Mouse (Mus musculus) forebrain, embryonic 11.5 days (tissue): ENCODE measurements around the gene Kcnd2. TPM values are rescaled to one million over a fixed set of nuclear protein-coding genes. Genes with fewer than 3 reads are reported as not detected.

Experiments
- ATAC-seq: fragments of 200-750 bp; cut with Nextera tagmentation; replicated peaks from 2 replicates; pipeline ENCODE4 v1.8.0; 2017; ENCODE audit warnings: moderate TSS enrichment; ENCODE audit not compliant: low FRiP score
- DNase-seq: peaks from one replicate; pipeline ENCODE4 v3.0.0-alpha.2; 2017; ENCODE audit warnings: low spot score
- H3K27ac ChIP-seq: fragments of 300-500 bp; sonication (generic); 2 replicates; pipeline ENCODE4 v1.5.1; 2014; ENCODE audit warnings: low read depth, low read length
- H3K27me3 ChIP-seq: fragments of 300-500 bp; sonication (generic); 2 replicates; pipeline ENCODE4 v1.6.1; 2014; ENCODE audit warnings: mild to moderate bottlenecking, low read length, mixed read lengths; ENCODE audit not compliant: control insufficient read depth, insufficient read depth
- H3K36me3 ChIP-seq: fragments of 300-500 bp; sonication (generic); 2 replicates; pipeline ENCODE4 v1.6.1; 2014; ENCODE audit warnings: mild to moderate bottlenecking, low read length, moderate library complexity, mixed read lengths; ENCODE audit not compliant: control insufficient read depth, insufficient read depth
- H3K4me1 ChIP-seq: fragments of 300-500 bp; sonication (generic); replicated peaks from 2 replicates; pipeline ENCODE4 v1.6.1; 2014; ENCODE audit warnings: low read length, mixed read lengths; ENCODE audit not compliant: control insufficient read depth, insufficient read depth
- H3K4me2 ChIP-seq: fragments of 300-500 bp; sonication (generic); 2 replicates; pipeline ENCODE4 v1.6.1; 2014; ENCODE audit warnings: low read depth, mild to moderate bottlenecking, low read length, moderate library complexity, mixed read lengths; ENCODE audit not compliant: severe bottlenecking
- H3K4me3 ChIP-seq: fragments of 300-500 bp; sonication (generic); 2 replicates; pipeline ENCODE4 v1.5.1; 2014; ENCODE audit warnings: low read depth, low read length
- H3K9ac ChIP-seq: fragments of 300-500 bp; sonication (generic); 2 replicates; pipeline ENCODE4 v1.6.1; 2014; ENCODE audit warnings: low read length
- H3K9me3 ChIP-seq: fragments of 300-500 bp; sonication (generic); 2 replicates; pipeline ENCODE4 v1.6.1; 2016; ENCODE audit warnings: low read length, mixed read lengths; ENCODE audit not compliant: control insufficient read depth
- WGBS: fragments of 180-500 bp; shearing (Covaris S2); extraction: QIAGEN DNeasy Blood & Tissue Kit; methylation state at CpG from one replicate; pipeline ENCODE4 v1.1.7; 2014; 5-methylcytosine and 5-hydroxymethylcytosine counted together
- polyA plus RNA-seq: library from polyadenylated mRNA; unstranded; fragments of >200 nt; fragmentation: Nextera tagmentation; extraction: Ambion mirVana; gene quantifications from 2 replicates; pipeline ENCODE4 v1.2.1, GENCODE M21; 2014

Kcnd2 gene
- polyA plus RNA-seq, 1 experiment from 2014 or later, result 3.1 TPM

GRCm38 (mm10) chr6:21747536-21747935 lies 532.2 kb downstream of the Kcnd2 start:
- WGBS, result 85% methylated on average over 1 of the region's 1 CpGs
- Histone ChIP-seq H3K9me3 (no peaks in the 10 kb centered on the region), H3K36me3 (no peaks in the 10 kb centered on the region), H3K4me2 (no peak overlapping the region), H3K9ac (no peak overlapping the region), H3K27me3 (no peaks in the 10 kb centered on the region), H3K4me3 (no peak overlapping the region), H3K4me1 (no peaks in the 10 kb centered on the region), H3K27ac (no peak overlapping the region)
- ATAC-seq (no peak), DNase-seq (no peak)

GRCm38 (mm10) chr6:21767787-21768221 lies 552.5 kb downstream of the Kcnd2 start:
- Histone ChIP-seq H3K27me3 (no peaks in the 10 kb centered on the region), H3K36me3 (no peaks in the 10 kb centered on the region; the same call in 1 of the 2 replicates), H3K9ac (no peak overlapping the region), H3K4me2 (no peak overlapping the region), H3K4me1 (no peaks in the 10 kb centered on the region), H3K4me3 (no peak overlapping the region), H3K9me3 (no peaks in the 10 kb centered on the region), H3K27ac (no peak overlapping the region)
- 90% methylated on average over 12 of the region's 12 CpGs for WGBS
- DNase-seq (no peak), ATAC-seq (no peak)

GRCm38 (mm10) chr6:21768745-21769446 lies 553.6 kb downstream of the Kcnd2 start:
- Histone ChIP-seq H3K27ac (no peak overlapping the region), H3K4me3 (no peak overlapping the region), H3K36me3 (no peaks in the 10 kb centered on the region; the same call in 1 of the 2 replicates), H3K4me2 (no peak overlapping the region), H3K27me3 (no peaks in the 10 kb centered on the region), H3K4me1 (no peaks in the 10 kb centered on the region), H3K9ac (no peak overlapping the region), H3K9me3 (no peaks in the 10 kb centered on the region)
- no peak for ATAC-seq
- no peak for DNase-seq
- 94% methylated on average over 9 of the region's 9 CpGs for WGBS

- Histone ChIP-seq H3K27ac (no peak overlapping the region), H3K4me2 (no peak overlapping the region), H3K9ac (no peak overlapping the region), H3K27me3 (no peaks in the 10 kb centered on the region), H3K9me3 (no peaks in the 10 kb centered on the region), H3K4me3 (no peak overlapping the region), H3K36me3 (no peaks in the 10 kb centered on the region; the same call in 1 of the 2 replicates), H3K4me1 (no peaks in the 10 kb centered on the region)
- 88% methylated on average over 1 of the region's 1 CpGs for WGBS
- ATAC-seq (no peak), DNase-seq (no peak)
These were observed 554.1 kb downstream of the Kcnd2 start for GRCm38 (mm10) chr6:21769447-21769809.

GRCm38 (mm10) chr6:21774213-21774916 lies 559.1 kb downstream of the Kcnd2 start:
- H3K4me3 ChIP-seq, result no peak overlapping the region
- WGBS, result 82% methylated on average over 7 of the region's 7 CpGs

More at GRCm38 (mm10) chr6:21774213-21774916, 559.1 kb downstream of the Kcnd2 start:
- DNase-seq (no peak), ATAC-seq (no peak)
- Histone ChIP-seq H3K36me3 (no peaks in the 10 kb centered on the region; the same call in 1 of the 2 replicates), H3K27me3 (no peaks in the 10 kb centered on the region), H3K27ac (no peak overlapping the region), H3K9me3 (no peaks in the 10 kb centered on the region), H3K9ac (no peak overlapping the region), H3K4me1 (no peaks in the 10 kb centered on the region), H3K4me2 (no peak overlapping the region)
